Mouse (Mus musculus): ENCODE measurements at regions not wholly inside any gene's neighbourhood (a gene's known extent, or its start where the extent isn't known, plus 50 kb on each side); places are given as distances from the start of the nearest gene placed in this dataset.
A peak's percentile ranks its signal among the peaks of the same experiment; 100 is the strongest.
"Not testable (repeated sequence)": the region's sequence is repeated elsewhere in the genome, so short reads cannot be mapped to it uniquely, and the experiment has no call there.

- peak in 1 of 2 experiments; percentile 0 for DNase-seq (ENCODE audit: low spot score in 2 of 2)
These were observed 828.1 kb downstream of the Gm10330 start for GRCm38 (mm10) chr12:22951956-22952355.

GRCm38 (mm10) chr12:22906156-22906555 lies 873.9 kb downstream of the Gm10330 start:
- DNase-seq (ENCODE audit: low spot score in 2 of 2): not testable (repeated sequence)
